Mouse (Mus musculus) intestine, embryonic 16.5 days (tissue): ENCODE data around the gene Cnn1. TPM values are rescaled to one million over a fixed set of nuclear protein-coding genes. Genes with fewer than 3 reads are reported as not detected.
A peak's percentile ranks its signal among the peaks of the same experiment; 100 is the strongest.

Experiments
- ATAC-seq: fragments of 200-750 bp; cut with Nextera tagmentation; 2 replicates; pipeline ENCODE4 v1.8.0; 2017; ENCODE audit warnings: moderate TSS enrichment, moderate library complexity
- H3K27ac ChIP-seq: fragments of 300-500 bp; sonication (generic); 2 replicates; pipeline ENCODE4 v1.5.1; 2014; ENCODE audit warnings: mild to moderate bottlenecking, low read length
- H3K27me3 ChIP-seq: fragments of 300-500 bp; sonication (generic); replicated peaks from 2 replicates; pipeline ENCODE4 v1.6.1; 2014; ENCODE audit warnings: low read length, control low read depth, mixed read lengths; ENCODE audit not compliant: control insufficient read depth, insufficient read depth
- H3K36me3 ChIP-seq: fragments of 300-500 bp; sonication (generic); 2 replicates; pipeline ENCODE4 v1.6.1; 2014; ENCODE audit warnings: low read length, control low read depth; ENCODE audit not compliant: control insufficient read depth, insufficient read depth
- H3K4me1 ChIP-seq: fragments of 300-500 bp; sonication (generic); 2 replicates; pipeline ENCODE4 v1.6.1; 2014; ENCODE audit warnings: low read length, control low read depth, mixed read lengths; ENCODE audit not compliant: control insufficient read depth, insufficient read depth
- H3K4me2 ChIP-seq: fragments of 300-500 bp; sonication (generic); 2 replicates; pipeline ENCODE4 v1.6.1; 2014; ENCODE audit warnings: low read depth, low read length, control low read depth
- H3K4me3 ChIP-seq: fragments of 300-500 bp; sonication (generic); 2 replicates; pipeline ENCODE4 v1.5.1; 2014; ENCODE audit warnings: mild to moderate bottlenecking, low read length
- H3K9ac ChIP-seq: fragments of 300-500 bp; sonication (generic); 2 replicates; pipeline ENCODE4 v1.6.1; 2014; ENCODE audit warnings: low read depth, low read length
- H3K9me3 ChIP-seq: fragments of 300-500 bp; sonication (generic); 2 replicates; pipeline ENCODE4 v1.6.1; 2016; ENCODE audit warnings: low read length, control low read depth; ENCODE audit not compliant: control insufficient read depth
- WGBS: fragments of 180-500 bp; shearing (Covaris S2); extraction: QIAGEN DNeasy Blood & Tissue Kit; methylation state at CpG from one replicate; pipeline ENCODE4 v1.1.7; 2014; 5-methylcytosine and 5-hydroxymethylcytosine counted together
- polyA plus RNA-seq: library from polyadenylated mRNA; unstranded; fragments of >200 nt; fragmentation: Nextera tagmentation; extraction: Ambion mirVana; gene quantifications from 2 replicates; pipeline ENCODE4 v1.2.1, GENCODE M21; 2015

Gene Cnn1
- polyA plus RNA-seq, 1 experiment from 2014 or later: 348 TPM

DNA sequence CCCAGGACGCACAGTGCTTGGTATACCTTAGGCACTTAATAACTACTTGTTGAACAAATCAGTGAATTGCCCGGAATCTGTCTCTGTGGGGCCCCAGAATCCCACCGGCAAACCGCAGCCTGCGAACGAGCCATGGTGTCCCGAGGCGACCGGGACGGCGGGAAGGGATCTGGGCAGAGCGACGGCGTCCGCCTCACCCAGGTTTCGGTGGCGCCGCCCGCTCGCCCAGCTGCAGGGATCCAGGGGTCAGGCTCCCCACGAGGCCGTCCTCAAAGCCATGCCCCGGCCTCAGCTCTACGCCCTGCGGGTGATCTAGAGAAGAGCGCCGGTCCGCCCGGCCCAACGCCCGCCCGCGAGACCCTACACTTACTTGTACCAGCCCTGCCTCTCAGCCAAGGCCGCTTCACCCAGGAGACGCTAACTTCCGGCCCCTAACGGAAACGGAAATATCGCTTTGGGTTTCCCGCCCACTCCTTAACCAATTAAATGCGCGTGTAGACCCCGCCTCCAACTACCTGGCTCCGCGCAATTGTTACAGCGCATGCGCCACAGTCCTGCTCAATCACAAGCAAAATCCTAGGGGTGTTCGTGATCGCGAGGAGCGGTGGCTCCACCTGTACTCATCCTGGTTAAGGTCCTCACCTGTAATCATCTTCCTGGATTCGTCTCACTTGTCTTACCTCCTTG is 17.9 kb downstream of the Cnn1 start, which contains the start of gene Elof1:
TSS of gene Elof1 (minus strand) at position 433 of the 687 bp plus-strand sequence.
- Histone ChIP-seq H3K27me3 (no peaks in the 10 kb centered on the region), H3K4me2 (peak within 1 kb of the TSS; percentile 84), H3K9ac (peak within 1 kb of the TSS; percentile 94), H3K4me3 (peak within 1 kb of the TSS; percentile 88), H3K4me1 (peaks cover 5% of the 10 kb centered on the region), H3K27ac (peak within 1 kb of the TSS; percentile 63), H3K9me3 (no peaks in the 10 kb centered on the region), H3K36me3 (peaks cover 18% of the 10 kb centered on the region)
- peak; percentile 98 for ATAC-seq
- WGBS: under 1% methylated on average over 52 of the region's 52 CpGs

DNA sequence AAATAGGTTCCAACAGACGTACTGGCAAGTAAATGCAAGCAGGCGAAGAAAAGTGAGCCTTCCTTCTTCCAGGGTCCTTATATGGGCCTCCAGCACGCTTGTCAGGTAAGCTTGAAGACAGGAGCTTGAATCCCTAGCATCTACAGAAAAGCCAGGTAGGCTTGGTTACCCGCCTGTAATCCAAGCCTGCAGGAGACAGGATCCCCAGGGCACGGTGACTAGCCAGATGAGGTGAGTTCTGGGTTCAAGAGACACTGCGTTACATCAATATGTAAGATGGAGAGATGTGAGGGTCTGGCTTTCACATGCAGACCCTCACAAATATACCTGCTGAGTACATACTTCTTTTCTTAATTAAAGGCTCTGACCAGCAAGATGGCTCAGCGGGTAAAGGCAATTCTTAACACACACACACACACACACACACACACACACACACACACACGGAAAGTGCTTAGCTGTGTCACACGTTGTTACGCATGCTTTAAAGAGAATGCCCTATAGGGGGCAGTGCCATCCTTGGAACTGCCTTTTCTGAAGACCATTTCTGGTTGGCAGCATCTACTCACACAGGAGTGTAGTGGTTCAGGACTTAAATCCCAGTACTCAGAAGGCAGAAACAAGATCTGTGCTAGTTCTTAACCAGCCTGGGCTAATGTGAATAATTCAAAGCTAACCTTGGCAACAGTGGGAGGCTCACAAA is 18.9 kb downstream of the Cnn1 start:
- Histone ChIP-seq H3K27me3 (no peaks in the 10 kb centered on the region), H3K27ac (no peak overlapping the region), H3K4me1 (peaks cover 5% of the 10 kb centered on the region), H3K9me3 (no peaks in the 10 kb centered on the region), H3K4me3 (peak overlapping the region; percentile 88), H3K4me2 (peak overlapping the region; percentile 69), H3K9ac (no peak overlapping the region), H3K36me3 (peaks cover 10% of the 10 kb centered on the region; the same call in 1 of the 2 replicates)
- ATAC-seq: no peak
- WGBS: 38% methylated on average over 10 of the region's 10 CpGs

DNA sequence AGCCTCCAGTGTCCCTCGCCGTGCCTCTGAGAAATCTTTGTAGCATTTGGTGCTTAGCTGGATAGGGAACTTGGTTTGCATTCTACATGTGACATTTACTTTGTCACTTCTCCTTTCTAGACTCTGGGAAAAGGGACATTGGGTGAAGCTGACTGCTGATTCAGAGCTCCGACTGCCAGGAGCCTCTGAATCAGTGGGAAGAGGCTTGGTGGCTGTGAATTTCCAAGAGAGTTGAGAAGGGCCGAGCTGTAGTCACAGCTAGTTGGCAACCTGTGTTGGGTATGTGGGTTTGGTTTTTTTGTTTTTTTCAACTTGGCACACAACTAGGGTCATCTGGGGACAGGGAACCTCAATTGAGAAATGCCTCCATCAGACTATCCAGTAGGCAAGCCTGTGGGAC is 20.5 kb downstream of the Cnn1 start:
- WGBS: 87% methylated on average over 4 of the region's 4 CpGs
- Histone ChIP-seq H3K27me3 (no peaks in the 10 kb centered on the region), H3K9ac (no peak overlapping the region), H3K9me3 (no peaks in the 10 kb centered on the region), H3K4me1 (peaks cover 5% of the 10 kb centered on the region), H3K27ac (no peak overlapping the region), H3K36me3 (no peaks in the 10 kb centered on the region), H3K4me2 (no peak overlapping the region), H3K4me3 (no peak overlapping the region)
- ATAC-seq: no peak

DNA sequence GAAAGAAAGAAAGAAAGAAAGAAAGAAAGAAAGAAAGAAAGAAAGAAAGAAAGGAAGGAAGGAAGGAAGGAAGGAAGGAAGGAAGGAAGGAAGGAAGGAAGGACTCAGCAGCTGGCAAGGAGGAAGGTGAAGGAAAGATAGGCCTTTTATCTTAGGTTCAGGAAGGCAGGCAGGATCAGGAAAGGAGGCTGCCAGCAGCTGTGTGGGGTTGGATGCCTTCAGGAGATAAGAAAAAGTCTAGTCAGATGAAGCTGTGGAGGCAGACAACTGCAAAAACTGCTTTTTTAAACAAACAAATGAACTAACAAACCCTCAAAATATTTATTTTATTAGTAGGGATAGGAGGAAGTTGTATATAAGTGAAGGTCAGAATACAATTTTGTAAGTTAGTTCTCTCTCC is 22.5 kb downstream of the Cnn1 start:
- Histone ChIP-seq H3K9ac (no peak overlapping the region), H3K36me3 (no peaks in the 10 kb centered on the region), H3K4me2 (no peak overlapping the region), H3K27me3 (no peaks in the 10 kb centered on the region), H3K4me3 (no peak overlapping the region), H3K27ac (no peak overlapping the region), H3K4me1 (no peaks in the 10 kb centered on the region), H3K9me3 (no peaks in the 10 kb centered on the region)
- ATAC-seq: no peak

GRCm38 (mm10) chr9:22122005-22122404 is 23.0 kb downstream of the Cnn1 start:
- Histone ChIP-seq H3K27ac (no peak overlapping the region), H3K4me1 (no peaks in the 10 kb centered on the region), H3K9ac (no peak overlapping the region), H3K27me3 (no peaks in the 10 kb centered on the region), H3K4me2 (no peak overlapping the region), H3K9me3 (no peaks in the 10 kb centered on the region), H3K4me3 (no peak overlapping the region), H3K36me3 (no peaks in the 10 kb centered on the region)
- no peak for ATAC-seq
- 69% methylated on average over 3 of the region's 3 CpGs for WGBS

DNA sequence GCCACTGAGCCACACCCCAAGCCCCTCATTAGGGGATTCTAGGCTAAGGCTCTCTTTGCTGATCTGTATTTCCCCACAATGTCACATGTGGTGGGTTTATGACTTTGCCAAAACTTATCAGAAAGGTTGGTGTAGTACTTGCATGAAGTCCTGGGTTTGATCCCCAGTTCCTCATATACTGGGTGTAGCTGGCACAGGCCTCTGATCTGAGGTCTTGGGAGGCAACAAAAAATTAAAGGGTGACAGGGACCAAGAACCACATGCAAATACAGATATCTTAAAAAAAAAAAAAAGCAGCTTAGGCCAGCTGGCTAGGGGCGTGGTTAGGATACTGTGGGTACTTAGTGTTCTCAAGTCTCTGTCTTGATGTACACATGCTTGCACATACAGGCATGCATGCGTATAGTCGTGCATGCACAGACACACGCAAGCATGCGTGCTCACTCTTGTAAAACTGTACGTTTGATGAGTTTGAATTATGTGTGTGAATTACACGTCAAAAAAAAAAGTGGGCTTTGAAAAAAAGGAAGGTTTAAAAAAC is 24.1 kb downstream of the Cnn1 start:
- H3K9me3 ChIP-seq: no peaks in the 10 kb centered on the region
- no peak overlapping the region for H3K27ac ChIP-seq
- 80% methylated on average over 7 of the region's 7 CpGs for WGBS
- H3K36me3 ChIP-seq: no peaks in the 10 kb centered on the region
- H3K27me3 ChIP-seq: no peaks in the 10 kb centered on the region
- H3K4me1 ChIP-seq: no peaks in the 10 kb centered on the region
- no peak overlapping the region for H3K4me2 ChIP-seq
- ATAC-seq: no peak
- no peak overlapping the region for H3K9ac ChIP-seq
- H3K4me3 ChIP-seq: no peak overlapping the region

DNA sequence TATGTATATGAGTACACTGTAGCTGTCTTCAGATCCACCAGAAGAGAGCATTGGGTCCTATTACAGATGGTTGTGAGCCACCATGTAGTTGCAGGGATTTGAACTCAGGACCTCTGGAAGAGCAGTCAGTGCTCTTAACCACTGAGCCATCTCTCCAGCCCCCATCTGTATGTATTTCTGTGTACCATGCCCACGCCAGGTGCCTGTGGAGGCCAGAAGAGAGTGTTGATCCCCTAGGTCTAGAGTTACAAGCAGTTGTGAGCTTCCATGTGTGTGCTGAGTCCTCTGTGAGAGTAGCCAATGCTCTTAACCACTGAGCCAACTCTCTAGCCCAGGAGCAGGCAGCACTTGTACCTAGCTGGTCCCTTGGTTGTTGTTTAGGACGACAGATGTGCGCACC is 25.2 kb downstream of the Cnn1 start:
- no peak overlapping the region for H3K4me3 ChIP-seq
- H3K27me3 ChIP-seq: no peaks in the 10 kb centered on the region
- H3K9me3 ChIP-seq: no peaks in the 10 kb centered on the region
- no peaks in the 10 kb centered on the region for H3K4me1 ChIP-seq
- no peak overlapping the region for H3K27ac ChIP-seq
- no peak overlapping the region for H3K4me2 ChIP-seq
- H3K9ac ChIP-seq: no peak overlapping the region
- no peaks in the 10 kb centered on the region for H3K36me3 ChIP-seq
- 87% methylated on average over 3 of the region's 3 CpGs for WGBS
- ATAC-seq: no peak

- Histone ChIP-seq H3K4me1 (no peaks in the 10 kb centered on the region), H3K36me3 (no peaks in the 10 kb centered on the region), H3K9me3 (no peaks in the 10 kb centered on the region), H3K9ac (no peak overlapping the region), H3K4me3 (no peak overlapping the region), H3K27ac (no peak overlapping the region), H3K27me3 (no peaks in the 10 kb centered on the region), H3K4me2 (no peak overlapping the region)
- no peak; the same call in 1 of the 2 replicates for ATAC-seq
- WGBS: 82% methylated on average over 15 of the region's 15 CpGs
These were observed 26.4 kb downstream of the Cnn1 start for GRCm38 (mm10) chr9:22125246-22126027.
